Mouse (Mus musculus) forelimb bud, embryonic 11.5 days (tissue): ENCODE data around the gene Dcaf5.
A peak's percentile ranks its signal among the peaks of the same experiment; 100 is the strongest.

Experiments used
- DNase-seq: peaks from one replicate; pipeline ENCODE4 v3.0.0-alpha.2; 2012; ENCODE audit warnings: low read depth, low spot score

Dcaf5 gene

DNA sequence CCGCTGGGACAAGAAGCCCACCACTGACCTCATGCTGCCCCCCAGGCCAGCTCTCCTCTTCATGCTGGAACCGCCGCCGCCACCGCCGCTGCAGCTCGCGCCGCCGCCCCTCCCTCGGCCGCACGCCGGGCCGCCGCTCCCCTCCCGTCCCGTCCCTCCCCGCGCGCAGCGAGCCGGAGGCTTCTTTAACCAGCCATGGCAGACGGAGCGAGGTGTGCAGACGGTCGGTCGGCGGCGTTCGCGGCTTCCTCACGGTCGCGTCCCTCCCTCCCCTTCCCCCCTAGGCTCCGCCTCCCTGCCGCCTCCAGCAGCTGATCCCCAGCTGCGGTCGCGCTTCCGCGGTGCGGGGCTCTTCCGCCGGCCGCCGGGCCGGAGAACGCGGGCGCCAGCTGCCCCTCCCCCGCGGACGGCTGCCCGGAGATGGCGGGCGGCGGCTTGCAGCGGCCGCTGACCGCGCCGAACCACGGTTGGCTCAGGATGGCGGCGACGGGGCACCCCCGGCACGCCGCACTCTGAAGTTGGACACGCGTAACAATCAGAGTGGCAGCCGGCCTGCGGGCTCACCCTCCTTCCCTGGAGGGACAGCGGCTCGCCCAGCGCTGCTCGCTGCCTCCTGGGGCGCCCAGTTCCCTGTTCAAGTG, at the start of gene Dcaf5:
Gene Dcaf5, minus strand, starts transcription at position 266 of the 641 bp plus-strand sequence.
- DNase-seq = peak; percentile 63

GRCm38 (mm10) chr12:80483397-80483796, 47.0 kb upstream of the Dcaf5 start:
- no peak for DNase-seq

DNA sequence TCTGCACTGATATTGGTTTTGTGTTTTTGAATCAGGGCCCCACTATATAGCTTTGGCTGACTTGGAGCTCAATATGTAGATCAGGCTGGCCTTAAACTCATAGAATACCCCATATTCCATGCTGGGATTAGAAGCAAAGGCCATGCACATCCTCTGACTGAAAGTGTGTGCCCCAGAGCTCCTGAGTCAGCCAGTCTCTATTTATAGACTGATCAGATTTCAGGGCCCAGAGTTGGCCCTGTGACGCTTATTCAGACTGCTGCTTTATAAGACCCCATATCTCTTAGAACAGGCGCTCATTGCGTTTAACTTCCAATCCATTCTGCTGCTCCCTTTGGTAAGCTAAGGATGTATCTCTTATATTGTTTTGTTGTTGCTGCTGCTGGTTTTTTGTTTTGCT, 43.6 kb upstream of the Dcaf5 start:
- no peak for DNase-seq

GRCm38 (mm10) chr12:80473731-80474130, 37.3 kb upstream of the Dcaf5 start:
- no peak for DNase-seq

DNA sequence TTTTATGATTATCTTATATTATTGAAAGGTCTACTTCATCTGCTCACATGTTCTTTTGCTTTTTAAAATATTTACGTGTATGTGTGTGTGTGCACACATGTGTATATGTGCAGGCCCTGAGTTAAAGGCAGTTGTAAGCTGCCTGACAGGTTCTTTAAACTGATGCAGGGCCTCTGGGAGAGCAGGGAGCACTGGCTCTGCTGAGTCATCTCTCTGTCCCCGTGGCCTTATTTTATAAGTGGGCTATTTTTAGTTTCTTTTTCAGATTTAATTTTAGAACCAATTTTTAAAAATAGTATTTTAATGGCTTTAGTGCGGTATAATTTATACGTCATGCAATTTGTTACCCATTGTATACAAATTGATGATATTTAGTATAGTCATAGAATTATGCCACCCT, 35.5 kb upstream of the Dcaf5 start:
- DNase-seq = no peak

GRCm38 (mm10) chr12:80470206-80470605, 33.8 kb upstream of the Dcaf5 start:
- no peak for DNase-seq

DNA sequence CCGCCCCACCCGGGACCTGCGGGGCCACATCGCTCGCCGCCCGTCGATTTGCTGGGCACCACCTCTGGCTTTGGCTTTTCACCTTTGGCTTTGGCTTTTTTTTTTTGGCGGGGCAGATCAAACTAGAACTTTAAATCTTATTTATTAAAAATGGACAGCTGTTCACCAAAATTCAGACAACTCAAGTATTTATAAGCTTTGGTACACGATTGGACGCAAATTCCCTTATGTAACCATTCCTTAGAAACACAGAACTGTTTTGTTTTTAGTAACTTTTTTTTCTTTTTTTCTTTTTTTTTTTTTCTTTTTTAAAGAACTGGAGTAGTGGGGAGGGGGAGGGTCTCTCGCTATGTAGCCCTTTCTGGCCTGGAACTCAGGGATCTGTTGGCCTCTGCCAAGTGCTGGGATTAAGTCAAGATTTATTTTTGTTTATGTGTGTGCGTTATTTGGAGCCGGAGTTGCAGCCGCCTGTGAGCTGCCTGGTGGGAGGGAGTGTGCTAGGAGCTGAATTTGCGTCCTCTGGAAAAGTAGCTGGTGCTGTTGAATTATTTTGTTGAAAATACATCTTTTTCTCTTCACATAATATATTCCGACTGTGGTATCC, 27.4 kb upstream of the Dcaf5 start:
- DNase-seq = peak; percentile 3

DNA sequence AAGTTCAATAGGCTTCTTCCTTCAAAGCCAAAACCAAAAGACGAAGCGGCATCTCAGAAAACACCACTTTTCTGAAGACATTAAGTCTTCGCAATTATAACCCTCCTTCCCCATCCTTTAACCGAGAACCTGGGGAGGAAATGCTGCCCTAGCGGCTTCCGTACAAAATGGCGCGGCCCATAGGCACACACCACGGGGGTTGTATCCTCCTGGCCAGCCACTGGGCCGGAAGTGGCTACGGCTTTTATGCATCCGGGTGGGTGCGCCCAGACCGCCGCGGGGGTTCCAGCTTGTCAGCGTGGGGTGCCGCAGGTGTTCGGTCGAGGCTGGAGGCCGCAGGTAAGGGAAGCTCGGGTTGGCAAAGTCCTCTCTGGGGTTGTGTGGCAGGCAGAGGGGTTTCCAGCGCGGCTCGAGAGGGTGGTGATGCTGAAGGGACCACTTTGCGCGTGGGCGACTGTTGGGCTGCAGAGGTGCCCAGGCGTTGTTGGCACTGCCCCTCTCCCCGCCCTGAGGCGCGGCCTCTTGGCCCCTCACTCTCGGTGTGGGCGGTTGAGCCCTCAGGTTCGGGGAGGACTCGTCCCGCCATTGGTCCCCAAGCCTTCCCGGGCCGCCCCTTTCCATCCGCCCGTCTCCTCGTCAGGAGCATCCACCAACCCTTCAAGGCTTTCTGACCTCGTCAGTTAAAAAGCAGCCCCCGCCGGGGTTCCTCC, 26.7 kb upstream of the Dcaf5 start, which contains the start of gene Exd2:
Gene Exd2, plus strand, starts transcription at position 154 of the 710 bp plus-strand sequence.
- peak; percentile 73 for DNase-seq

- DNase-seq = peak; percentile 30
Measured at GRCm38 (mm10) chr12:80462292-80462896, 26.0 kb upstream of the Dcaf5 start.

DNA sequence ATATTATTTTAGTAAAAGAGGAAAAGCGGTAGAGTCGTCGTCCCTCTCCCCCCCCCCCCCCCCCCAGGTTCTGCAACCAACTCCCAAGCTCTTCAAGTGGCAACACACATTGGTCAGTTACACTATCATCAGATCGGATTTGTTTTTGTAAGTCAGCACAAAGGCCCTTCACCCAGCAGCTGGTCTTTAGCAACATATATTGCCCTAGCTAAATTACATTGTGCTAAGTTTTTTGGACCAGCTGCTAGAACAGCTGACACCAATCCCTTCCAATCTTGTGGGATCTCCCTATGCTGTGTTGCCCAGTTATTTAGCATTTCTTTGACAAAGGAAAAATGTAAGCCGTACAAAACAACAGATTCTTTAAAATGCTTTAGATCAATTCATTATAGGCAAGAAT, 21.6 kb upstream of the Dcaf5 start:
- no peak for DNase-seq

DNA sequence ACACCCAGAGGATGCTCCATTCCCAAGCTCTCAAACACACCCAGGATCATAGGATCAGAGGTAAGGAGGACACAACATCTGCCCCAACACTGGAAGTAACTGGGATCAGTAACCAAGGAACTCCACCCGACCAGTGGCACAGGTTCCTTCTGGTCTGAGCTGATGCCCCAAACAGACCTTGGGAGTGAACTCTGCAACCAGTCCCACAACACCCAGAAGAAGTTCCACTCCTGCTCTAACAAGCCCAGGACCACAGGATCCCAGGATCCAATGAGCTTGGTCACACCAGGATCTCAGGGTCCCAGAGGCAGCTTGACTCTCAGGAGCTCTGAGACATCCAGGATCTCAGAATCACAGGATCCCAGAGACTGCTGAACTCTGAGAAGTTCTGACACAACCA, 17.1 kb upstream of the Dcaf5 start:
- DNase-seq = no peak

DNA sequence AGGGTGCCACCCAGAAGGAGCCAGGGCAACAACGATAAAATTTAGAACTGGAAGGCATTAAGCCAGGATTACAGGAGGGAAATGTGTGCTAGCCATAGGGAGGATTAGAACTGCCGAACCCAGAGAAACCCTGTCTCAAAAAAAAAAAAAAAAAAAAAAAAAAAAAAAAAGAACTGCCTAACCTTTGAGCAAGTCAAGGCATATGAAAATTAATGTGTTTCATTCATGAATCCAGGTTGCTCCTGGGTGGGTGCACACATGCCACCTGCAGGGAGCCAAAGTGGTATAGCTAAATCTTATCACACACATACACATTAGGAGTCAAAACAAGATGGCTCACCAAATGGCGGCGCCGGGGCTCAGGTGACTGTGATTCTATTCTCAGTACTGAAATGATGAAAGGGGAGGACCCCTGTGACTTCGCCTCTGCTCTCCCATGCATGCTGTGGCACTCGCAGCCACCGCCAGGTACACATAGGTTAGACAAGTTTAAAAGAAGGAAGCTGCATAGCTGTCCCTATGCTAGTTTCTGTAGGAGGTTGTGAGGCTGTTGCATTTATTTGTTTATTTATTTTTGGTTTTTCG, 8.2 kb upstream of the Dcaf5 start:
- DNase-seq = no peak

DNA sequence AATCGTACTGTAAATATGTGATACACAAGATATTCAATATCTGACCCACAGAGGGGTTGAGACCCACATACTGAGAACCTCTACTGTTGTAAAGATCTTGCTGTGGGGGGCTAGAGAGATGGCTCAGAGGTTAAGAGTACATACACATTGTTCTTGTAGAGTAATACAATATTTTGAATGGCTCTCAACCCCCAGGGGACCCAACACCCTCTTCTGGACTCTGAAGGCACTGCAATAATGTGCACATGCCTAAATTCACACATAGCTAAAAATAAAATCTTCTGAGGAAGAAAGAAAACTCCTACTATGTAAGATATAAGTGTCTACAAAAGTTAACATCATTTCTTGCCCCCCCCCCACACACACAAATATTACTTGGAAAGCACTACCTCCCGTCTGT, 4.6 kb upstream of the Dcaf5 start:
- DNase-seq = no peak

GRCm38 (mm10) chr12:80437051-80437675, 762 bp upstream of the Dcaf5 start:
- DNase-seq = peak; percentile 39

DNA sequence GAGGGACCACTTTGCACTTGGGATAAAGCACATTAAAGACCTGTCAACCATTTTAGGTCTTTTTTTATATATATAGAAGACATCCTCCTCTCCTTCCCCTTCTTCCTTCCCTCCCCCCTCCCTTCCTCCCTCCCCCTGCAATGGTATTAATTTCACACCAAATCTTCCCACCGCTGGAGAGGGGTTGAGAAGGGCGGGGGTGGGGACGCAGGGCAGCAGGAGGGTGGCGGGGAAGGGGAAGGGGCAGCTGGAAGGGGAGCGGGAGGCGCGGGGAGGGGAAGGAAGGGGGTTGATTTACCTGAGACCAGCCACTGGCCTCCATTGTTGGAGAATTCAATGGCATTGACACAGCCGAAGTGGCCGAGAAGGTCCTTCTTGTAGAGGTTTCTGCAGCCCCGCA, 514 bp downstream of the Dcaf5 start:
- peak; percentile 33 for DNase-seq

GRCm38 (mm10) chr12:80434961-80435691, 1.3 kb downstream of the Dcaf5 start:
- DNase-seq = peak; percentile 72

- DNase-seq = no peak
Measured at GRCm38 (mm10) chr12:80434601-80434960, 1.8 kb downstream of the Dcaf5 start.

DNA sequence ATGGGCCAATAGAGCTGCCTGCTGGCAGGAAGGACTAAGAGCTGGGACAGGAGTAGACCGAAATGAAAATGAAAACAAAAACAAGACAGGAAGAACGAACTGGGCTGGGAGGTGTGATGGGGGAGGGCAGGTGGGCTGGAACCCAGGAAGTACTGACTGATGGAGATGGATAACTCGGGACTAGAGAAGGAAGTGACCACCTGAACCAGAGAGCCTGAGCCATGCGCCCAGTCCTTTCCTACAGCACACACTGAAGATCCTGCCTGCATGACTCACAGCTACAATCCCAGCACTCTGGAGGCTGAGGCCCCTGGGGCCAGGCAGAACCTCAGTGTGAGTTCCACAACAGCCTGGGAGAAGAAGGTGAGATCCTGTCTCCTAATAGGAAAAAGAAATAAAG, 3.1 kb downstream of the Dcaf5 start:
- no peak for DNase-seq

DNA sequence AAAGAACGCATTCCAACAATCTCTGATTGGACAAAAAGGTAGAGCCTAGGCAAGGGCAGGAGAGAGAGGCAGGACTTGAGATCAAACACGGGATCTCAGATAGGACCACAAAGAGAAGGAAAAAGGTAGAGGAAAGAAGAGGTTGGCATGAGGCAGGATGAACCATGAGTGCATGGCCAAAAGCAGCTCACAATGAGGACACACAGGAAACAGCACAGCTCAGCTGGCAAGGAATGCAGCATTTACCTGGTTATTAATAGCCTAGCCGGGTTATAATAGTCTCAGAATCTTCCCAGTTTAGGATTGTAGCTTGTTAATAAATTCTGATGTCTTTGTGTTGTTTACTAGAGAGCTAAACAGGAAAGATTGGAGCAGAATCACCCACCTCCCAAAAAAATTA, 8.7 kb downstream of the Dcaf5 start:
- no peak for DNase-seq

- no peak for DNase-seq
Measured at GRCm38 (mm10) chr12:80415100-80415499, 21.3 kb downstream of the Dcaf5 start.

DNA sequence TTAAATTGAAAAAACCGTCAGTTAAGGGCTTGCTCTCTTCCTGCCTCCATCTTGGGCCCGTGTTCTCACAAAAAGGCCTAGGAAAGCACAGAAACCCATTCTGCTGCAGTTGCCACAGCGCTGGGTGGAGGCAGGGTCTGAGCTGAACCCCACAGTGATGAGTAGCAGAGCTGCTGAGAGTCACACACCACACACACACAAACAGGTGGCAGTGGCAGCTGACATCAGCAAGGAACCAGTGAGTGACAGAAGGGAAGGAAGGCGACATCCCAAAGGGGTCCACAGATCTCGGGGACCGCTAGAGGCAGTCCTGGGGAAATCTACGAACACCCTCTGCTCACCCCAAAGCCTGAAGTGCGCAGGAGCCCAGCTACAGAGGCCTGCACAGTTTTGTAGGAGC, 25.5 kb downstream of the Dcaf5 start:
- no peak for DNase-seq
